Mouse (Mus musculus) embryo, embryonic 10 days (tissue): ENCODE results near the gene Wdr45.
A peak's percentile ranks its signal among the peaks of the same experiment; 100 is the strongest.
"Not testable (repeated sequence)": the region's sequence is repeated elsewhere in the genome, so short reads cannot be mapped to it uniquely, and the experiment has no call there.

ENCODE experiments used
- DNase-seq: peaks from one replicate; pipeline ENCODE4 v3.0.0-alpha.2; 2015; ENCODE audit warnings: low spot score

Wdr45 gene

GRCm38 (mm10) chrX:7714135-7714899, at the start of gene Wdr45:
TSS of gene Wdr45 (plus strand) at chrX:7714333.
- DNase-seq, result peak; percentile 93

DNA sequence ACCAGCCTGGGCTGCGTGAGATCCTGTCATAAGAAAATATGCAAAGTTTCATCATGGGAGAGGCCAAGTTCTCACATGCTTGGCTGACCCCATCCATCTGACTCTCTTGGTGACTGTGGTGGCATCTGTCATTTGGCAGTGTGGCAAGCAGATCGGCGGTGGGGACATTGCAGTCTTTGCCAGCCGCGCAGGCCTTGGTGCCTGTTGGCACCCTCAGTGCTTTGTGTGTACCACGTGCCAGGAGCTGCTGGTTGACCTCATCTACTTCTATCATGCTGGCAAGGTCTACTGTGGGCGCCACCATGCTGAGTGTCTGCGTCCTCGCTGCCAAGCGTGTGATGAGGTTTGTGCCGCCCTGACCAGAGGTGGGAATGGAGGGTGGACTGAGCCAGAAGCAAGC, 49.3 kb upstream of the Wdr45 start:
- DNase-seq, result no peak

DNA sequence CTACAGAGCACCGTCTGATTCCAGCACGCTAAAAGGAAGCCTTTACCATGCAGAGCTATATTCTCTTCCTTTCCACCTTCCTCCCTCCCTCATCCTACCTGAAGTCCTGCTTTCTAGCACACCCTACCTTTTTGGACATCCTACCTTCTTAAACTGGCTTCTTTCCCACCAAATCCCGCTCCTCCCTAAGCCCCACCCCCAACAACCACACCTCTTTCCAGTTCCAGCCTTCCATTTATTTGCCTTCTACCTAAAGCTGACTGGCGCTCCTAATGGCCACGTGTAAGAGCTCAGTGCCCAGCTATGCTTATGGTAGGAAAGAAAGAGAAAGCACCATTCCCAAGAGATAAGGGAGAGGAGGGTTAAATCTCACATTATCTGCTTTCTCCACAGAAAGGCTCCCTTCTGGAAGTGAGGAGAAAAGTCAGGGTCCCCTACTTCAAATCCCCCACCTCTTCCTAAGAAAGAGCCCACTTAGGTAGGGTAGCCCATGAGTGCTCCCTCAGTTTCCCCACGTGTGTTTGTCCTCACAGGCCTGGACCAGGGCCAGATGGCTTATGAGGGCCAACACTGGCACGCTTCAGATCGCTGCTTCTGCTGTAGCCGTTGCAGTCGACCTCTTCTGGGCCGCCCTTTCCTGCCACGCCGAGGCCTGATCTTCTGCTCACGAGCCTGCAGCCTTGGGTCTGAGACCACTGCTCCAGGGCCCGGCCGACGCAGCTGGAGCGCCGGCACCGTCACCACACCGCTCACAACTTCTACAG, 48.2 kb upstream of the Wdr45 start:
- no peak for DNase-seq

GRCm38 (mm10) chrX:7670390-7670881, 43.7 kb upstream of the Wdr45 start:
- peak; percentile 48 for DNase-seq

GRCm38 (mm10) chrX:7670921-7671623, 43.1 kb upstream of the Wdr45 start, which contains the start of gene Plp2:
TSS of gene Plp2 (minus strand) at chrX:7671390.
- peak; percentile 26 for DNase-seq

DNA sequence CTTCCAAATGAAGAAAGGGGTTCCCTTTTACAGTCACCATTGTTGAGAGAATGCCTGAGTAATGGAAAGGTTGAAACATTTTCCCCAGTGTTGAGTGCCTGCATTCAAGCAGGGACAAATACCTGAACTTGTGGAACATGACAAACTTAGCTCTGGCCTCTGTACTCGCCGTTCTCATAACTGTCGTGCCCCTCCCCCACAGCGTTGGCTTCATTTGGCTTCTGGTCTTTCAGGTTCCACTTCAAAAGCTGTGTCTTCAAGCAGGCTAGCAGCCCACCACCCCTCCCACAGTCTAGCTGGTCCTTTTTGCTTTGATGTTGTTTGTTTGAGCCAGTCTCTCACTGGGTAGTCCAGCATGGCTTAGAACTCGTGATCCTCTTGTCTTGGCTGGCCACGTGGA, 41.4 kb upstream of the Wdr45 start:
- no peak for DNase-seq

DNA sequence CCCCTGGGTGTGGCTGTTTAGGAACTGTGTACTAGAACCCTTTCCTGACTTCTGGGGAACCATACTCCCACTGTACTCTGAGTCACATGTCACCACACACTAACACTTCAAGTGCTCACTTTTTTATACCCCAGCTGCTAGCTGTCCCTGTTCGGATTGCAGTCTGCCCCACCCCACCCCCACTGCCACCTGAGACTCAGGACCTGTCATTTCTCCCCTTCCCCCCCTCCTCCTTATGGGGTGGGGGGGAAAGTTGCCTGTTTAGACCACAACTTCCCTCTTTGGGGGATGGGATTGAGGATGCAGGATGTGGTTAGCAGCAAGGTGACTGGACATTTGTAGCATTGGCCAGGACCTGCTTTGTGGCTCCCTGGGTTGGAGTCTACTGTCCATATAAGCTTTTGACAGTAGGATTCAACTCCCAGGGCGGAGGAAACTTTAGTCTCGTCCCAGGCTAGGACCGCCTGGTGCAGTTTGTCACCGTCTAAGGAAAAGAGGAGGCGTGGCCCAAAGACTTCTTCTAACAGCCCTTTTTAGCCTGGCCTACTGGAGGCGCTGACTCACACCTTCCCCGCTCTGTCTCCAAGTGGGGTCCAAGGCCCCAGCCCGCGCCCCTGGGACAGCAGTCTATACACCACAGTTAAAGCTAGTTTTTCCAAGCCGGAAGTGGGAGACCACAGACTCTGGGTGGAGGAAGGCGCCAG, 40.4 kb upstream of the Wdr45 start:
- peak; percentile 27 for DNase-seq

DNA sequence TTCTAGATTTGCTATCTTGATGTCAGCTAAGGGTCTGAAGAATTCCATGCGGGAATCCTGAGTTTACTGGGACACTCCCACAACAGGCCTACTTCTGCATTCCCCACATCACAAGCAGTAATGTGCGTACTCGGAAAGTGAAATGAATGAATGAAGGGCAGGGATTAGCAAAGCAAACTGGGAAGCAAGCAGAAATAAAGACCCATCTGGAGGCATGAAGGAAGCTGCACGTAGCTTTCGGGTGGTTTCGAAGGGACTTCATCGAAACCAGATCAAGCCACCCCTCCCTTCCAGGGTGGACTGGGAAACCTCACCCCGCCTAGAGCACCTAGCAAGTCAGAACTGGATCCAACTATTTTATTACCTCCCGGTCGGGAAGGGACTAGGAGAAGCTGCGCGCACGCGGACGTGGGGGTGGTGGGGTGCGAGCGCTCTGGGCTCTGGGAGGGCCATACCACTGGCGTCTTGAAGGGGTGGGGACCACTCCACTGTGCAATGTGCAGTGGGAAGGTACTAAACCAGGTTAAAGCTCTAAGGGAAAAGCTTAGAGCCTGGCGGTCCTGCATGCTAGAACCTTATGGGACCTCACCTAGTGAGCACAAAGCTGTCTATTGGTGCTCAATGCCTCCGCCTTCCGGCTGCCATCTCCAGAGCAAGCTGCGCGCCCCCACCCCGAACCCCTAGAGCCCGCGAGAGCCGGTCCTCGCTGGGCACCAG, 39.7 kb upstream of the Wdr45 start:
- no peak for DNase-seq

GRCm38 (mm10) chrX:7675001-7675380, 39.1 kb upstream of the Wdr45 start:
- DNase-seq, result no peak

- no peak for DNase-seq
Measured at GRCm38 (mm10) chrX:7678986-7679385, 35.1 kb upstream of the Wdr45 start.

- peak; percentile 90 for DNase-seq
Measured at GRCm38 (mm10) chrX:7679405-7680056, 34.6 kb upstream of the Wdr45 start.

- DNase-seq, result no peak
Measured at GRCm38 (mm10) chrX:7680057-7680412, 34.1 kb upstream of the Wdr45 start.

DNA sequence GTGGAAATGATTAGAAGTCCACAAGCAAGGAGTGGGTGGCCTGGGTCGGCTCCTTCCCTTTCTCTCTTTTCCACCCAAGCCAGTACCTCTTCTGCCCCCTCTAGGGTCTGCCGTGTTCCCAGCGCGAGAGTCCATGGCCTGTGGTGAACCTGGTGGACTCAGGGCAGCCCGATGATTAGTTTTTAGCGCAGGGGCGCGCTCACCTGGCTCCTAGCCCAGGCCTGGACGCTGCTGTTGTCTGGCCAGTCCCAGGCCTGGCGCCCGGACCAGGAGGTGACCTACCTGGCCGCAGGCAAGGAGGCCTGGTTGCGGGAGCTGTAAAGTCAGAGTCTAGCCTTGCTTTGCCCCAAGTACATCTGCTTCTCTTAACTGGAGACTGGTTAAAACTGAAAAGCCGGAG, 33.3 kb upstream of the Wdr45 start, which contains the start of gene Magix:
Gene Magix (minus strand): TSS at position 388 of the 400 bp plus-strand sequence.
- DNase-seq, result no peak

DNA sequence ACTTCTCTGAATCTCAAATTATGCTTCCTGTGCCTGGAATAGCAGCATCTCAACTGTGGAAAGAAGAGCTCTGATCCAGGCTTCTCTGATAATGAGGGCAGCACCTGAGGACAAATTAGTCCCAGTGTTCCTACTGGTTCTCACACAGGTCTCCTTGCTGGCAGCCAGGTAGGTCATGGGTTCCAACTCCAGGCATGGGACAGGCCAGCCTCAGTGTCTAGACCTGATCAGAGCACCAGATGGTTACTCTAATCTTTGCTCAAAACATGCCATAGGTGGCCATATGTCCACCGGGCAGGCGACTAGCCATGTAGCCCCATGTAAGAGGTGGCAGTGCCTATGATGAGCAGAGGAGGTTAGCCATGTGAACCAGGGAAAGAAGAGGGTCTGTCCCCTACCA, 25.8 kb upstream of the Wdr45 start:
- DNase-seq, result no peak

DNA sequence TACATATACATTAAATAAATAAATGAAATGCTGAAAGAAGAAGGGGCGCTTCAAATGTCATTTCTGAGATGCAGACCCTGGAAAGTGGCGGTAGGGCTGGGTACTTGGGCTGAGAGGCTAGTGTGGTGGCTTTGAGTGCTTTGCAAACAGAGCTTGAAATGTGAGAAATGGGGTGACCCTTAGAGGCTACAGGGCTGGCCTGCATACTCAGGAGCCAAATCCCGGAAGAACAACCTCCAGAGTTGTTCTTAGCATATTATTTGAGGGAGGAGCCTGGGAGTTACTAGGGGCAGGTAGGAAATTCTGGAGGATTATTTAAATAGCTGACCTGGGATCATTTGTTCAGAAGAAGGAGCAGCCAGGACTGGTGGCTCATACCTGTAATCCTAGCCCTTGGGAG, 23.6 kb upstream of the Wdr45 start:
- no peak for DNase-seq

DNA sequence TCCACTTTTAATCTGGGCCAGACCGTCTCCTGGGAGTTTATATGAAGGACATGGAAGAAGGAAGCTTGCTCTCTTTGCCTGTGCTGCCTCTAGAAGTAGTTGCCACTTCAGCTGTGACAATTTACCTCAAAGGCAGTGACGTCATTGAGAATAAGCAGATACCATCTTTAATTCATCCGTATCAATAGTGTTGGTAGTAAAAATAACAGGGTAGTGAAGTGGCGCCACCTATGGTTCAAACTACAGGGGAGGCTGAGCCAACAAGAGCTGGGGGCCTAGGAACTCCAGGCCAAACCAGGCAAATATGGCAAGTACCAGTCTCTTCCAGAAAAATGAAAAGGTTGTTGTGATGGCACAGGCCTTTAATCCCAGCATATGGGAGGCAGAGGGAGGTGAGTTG, 21.3 kb upstream of the Wdr45 start:
- peak; percentile 35 for DNase-seq

- no peak for DNase-seq
Measured at GRCm38 (mm10) chrX:7696520-7696919, 17.6 kb upstream of the Wdr45 start.

DNA sequence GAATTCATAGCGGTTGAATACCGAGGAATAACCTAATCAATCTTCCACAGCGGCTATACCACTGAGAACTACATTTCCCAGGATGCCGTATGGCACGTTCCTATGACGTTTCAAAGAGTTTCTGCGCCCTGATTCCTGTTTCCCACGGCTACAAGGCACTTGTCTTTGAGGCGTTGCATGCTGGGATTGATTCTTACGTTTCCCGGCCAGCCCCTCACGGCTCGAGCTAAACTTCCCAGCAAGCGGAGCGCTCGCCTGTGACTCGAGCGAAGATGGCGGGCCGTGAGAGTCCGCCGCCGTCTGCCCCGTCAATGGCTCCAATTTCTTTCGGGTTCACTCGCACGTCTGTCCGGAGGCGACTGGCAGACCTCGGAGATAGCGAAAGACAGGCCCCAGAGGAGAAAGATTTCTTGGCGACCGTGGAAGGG, 17.2 kb upstream of the Wdr45 start, which contains the start of gene Gpkow:
Gene Gpkow (plus strand): TSS at position 178 of the 428 bp plus-strand sequence.
- DNase-seq, result peak; percentile 95

DNA sequence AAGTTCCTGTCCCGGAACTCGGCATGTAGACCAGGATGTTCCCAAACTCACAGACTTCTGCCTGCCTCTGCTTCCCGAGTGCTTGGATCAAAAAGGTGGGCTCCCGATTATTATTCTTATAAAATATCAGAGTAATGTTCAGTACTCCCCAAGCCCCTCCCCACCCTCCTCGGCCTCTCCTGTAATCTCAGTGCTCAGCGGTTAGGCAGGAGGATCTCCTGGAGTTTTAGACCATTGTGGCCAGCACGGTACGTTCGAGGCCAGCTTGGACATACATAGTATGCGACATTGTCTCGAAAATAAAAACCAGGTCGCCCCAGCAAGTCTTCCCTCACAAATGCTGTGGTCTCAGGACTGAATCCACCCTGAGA, 384 bp upstream of the Wdr45 start:
- not testable (repeated sequence) for DNase-seq

GRCm38 (mm10) chrX:7716058-7716457, 1.9 kb downstream of the Wdr45 start:
- not testable (repeated sequence) for DNase-seq
